10 mouse cellular contexts compared by ENCODE assay signal in the genomic region with DNA sequence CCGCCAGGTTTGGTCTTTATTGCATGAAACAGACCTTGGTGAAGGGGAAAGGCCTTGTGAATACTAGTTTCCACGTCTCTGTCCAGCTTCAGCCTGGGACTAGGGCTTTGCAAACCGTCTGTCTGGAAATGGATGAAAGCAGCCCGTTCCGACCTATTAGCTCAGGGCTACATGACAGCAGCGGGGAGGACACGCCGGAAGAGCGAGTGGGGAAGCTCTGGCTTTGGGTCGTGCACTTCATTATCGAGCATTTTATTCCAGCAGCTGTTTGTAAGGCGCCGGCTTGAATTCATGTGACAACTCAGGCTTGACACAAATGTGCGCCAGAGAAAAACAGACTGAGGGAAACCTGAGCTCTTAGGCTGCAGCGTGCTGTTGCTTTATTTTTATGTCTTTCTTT. TPM values are rescaled to one million over a fixed set of nuclear protein-coding genes. Genes with fewer than 3 reads are reported as not detected.
DNase-seq lines count a peak whose midpoint lies in the region; ATAC-seq and TF ChIP-seq lines count a peak whose summit lies in the region.
"Had no signal": no experiment of that assay in that cellular context is flagged by ENCODE, and none has a peak within 500 bp of the region (broad histone marks: within the 10 kb centered on the region; RNA-seq: fewer than 3 reads in every experiment).

No protein-coding gene starts in this region.

- TF ChIP-seq CTCF in gastrocnemius, adult 2 months (IDR thresholded peaks at IDR 0.05) = no peak
- TF ChIP-seq CTCF in brain, embryonic 14.5 days (IDR thresholded peaks at IDR 0.05; ENCODE audit: borderline replicate concordance, extremely low read depth, insufficient read depth, insufficient read length) = no peak
- no peak for TF ChIP-seq CTCF in intestine, postnatal 0 days (IDR thresholded peaks at IDR 0.05; ENCODE audit: low read depth)

- H3K9me3 ChIP-seq in midbrain, embryonic 12.5 days = no peaks in the 10 kb centered on the region
- H3K9me3 ChIP-seq in intestine, postnatal 0 days (ENCODE audit: control insufficient read depth) = no peaks in the 10 kb centered on the region

- no peak overlapping the region for H3K9ac ChIP-seq in midbrain, embryonic 12.5 days (replicated peaks)
- no peak overlapping the region for H3K9ac ChIP-seq in intestine, postnatal 0 days (ENCODE audit: low read depth, low read length)

- peaks cover 15% of the 10 kb centered on the region for H3K4me1 ChIP-seq in midbrain, embryonic 12.5 days
- no peaks in the 10 kb centered on the region for H3K4me1 ChIP-seq in intestine, postnatal 0 days (replicated peaks; ENCODE audit: control insufficient read depth, insufficient read depth, low read length)

- TF ChIP-seq POLR2A in brain, embryonic 14.5 days (IDR thresholded peaks at IDR 0.05; ENCODE audit: borderline replicate concordance, extremely low read depth, insufficient read depth, insufficient read length, poor library complexity, severe bottlenecking) = no peak

- 57% methylated on average over 15 of the region's 15 CpGs for WGBS in midbrain, embryonic 12.5 days
- 75% methylated on average over 15 of the region's 15 CpGs for WGBS in intestine, postnatal 0 days

- H3K36me3 ChIP-seq in midbrain, embryonic 12.5 days = peaks cover 15% of the 10 kb centered on the region; the same call in 1 of the 2 replicates
- 0 out of 2 replicates have a peak, but pooled peaks cover 9% of the 10 kb centered on the region for H3K36me3 ChIP-seq in intestine, postnatal 0 days (ENCODE audit: control insufficient read depth, insufficient read depth)

- DNase-seq in gastrocnemius, adult 2 months = peak; percentile 64
- no peak for DNase-seq in gastrocnemius, postnatal 36 days
- peak; percentile 76 for DNase-seq in brain, embryonic 14.5 days (ENCODE audit: low read depth)
- peak; percentile 60 for DNase-seq in kidney, adult 11 months
- no peak for DNase-seq in adipocyte (ENCODE audit: low spot score)
- DNase-seq: layer of hippocampus, adult 9-11 months had no signal

- peak overlapping the region; percentile 82 for H3K27ac ChIP-seq in gastrocnemius, adult 2 months
- peak overlapping the region; percentile 58; the same call in 1 of the 2 replicates for H3K27ac ChIP-seq in midbrain, embryonic 12.5 days (replicated peaks)
- no peak overlapping the region for H3K27ac ChIP-seq in intestine, postnatal 0 days (ENCODE audit: low read depth, low read length)

- H3K27me3 ChIP-seq in midbrain, embryonic 12.5 days = no peaks in the 10 kb centered on the region
- no peaks in the 10 kb centered on the region for H3K27me3 ChIP-seq in intestine, postnatal 0 days (replicated peaks; ENCODE audit: control insufficient read depth, insufficient read depth, low read length)
- H3K27me3 ChIP-seq: CH12.LX had no signal

- ATAC-seq in midbrain, embryonic 12.5 days (ENCODE audit: low FRiP score, low read depth) = peak; percentile 27; the same call in 1 of the 2 replicates
- ATAC-seq in inflammation-experienced regulatory T-cells, adult 6 months = no peak
- ATAC-seq in intestine, postnatal 0 days = no peak

- 0 out of 2 replicates have a peak overlapping the region, but pooled peaks have one; percentile 9 for H3K4me2 ChIP-seq in midbrain, embryonic 12.5 days (replicated peaks)
- H3K4me2 ChIP-seq in intestine, postnatal 0 days (replicated peaks; ENCODE audit: low read depth) = no peak overlapping the region

- H3K4me3 ChIP-seq in gastrocnemius, adult 2 months = peak overlapping the region; percentile 23
- H3K4me3 ChIP-seq in midbrain, embryonic 12.5 days = no peak overlapping the region
- no peak overlapping the region for H3K4me3 ChIP-seq in intestine, postnatal 0 days (ENCODE audit: low read depth, low read length)

- intact Hi-C loops in gastrocnemius, adult 2 months (cut with DNase I) = no loop called here
- intact Hi-C loops in gastrocnemius, postnatal 36 days (cut with DNase I) = no loop called here

RNA-seq across cellular contexts. Expression of a gene that starts 13.9 kb away (rescaled TPM):
- total RNA-seq in gastrocnemius, adult 2 months (2021) = 1 to 10 TPM; 5.1 to 9.0 TPM
- 1 to 10 TPM; 3.7 to 5.8 TPM for total RNA-seq in gastrocnemius, postnatal 36 days (2021)
- polyA plus RNA-seq in brain, embryonic 14.5 days (2012; rRNA removed) = 13.8 and 17.0 TPM in 2 replicates
- polyA plus RNA-seq in midbrain, embryonic 12.5 days (2016; fragmentation: Nextera tagmentation; extraction: Ambion mirVana) = 21.6 and 24.7 TPM in 2 replicates
- 10 to 100 TPM in 2 of 3 experiments, 1 to 10 TPM in 1; 8.8 to 16.6 (median 14.3) TPM for polyA plus RNA-seq in inflammation-experienced regulatory T-cells, adult 6 months (2017; shearing (Covaris generic))
- polyA plus RNA-seq in intestine, postnatal 0 days (2015; fragmentation: Nextera tagmentation; extraction: Ambion mirVana) = 7.3 and 7.5 TPM in 2 replicates

Comparison
In these comparisons a context has a peak if more than half of its experiments do, and no peak if none do; other contexts are left out.
1. DNase-seq: peak in gastrocnemius, adult 2 months (single experiment), brain, embryonic 14.5 days (single experiment) and kidney, adult 11 months (single experiment); none in gastrocnemius, postnatal 36 days (0 of 2) and adipocyte (single experiment).